Mouse (Mus musculus): ENCODE data around the gene Snx4. TPM values are rescaled to one million over a fixed set of nuclear protein-coding genes. Genes with fewer than 3 reads are reported as not detected.

The Snx4 gene
- polyA plus RNA-seq, 1 experiment from 2014 or later: 78.2 TPM

DNA sequence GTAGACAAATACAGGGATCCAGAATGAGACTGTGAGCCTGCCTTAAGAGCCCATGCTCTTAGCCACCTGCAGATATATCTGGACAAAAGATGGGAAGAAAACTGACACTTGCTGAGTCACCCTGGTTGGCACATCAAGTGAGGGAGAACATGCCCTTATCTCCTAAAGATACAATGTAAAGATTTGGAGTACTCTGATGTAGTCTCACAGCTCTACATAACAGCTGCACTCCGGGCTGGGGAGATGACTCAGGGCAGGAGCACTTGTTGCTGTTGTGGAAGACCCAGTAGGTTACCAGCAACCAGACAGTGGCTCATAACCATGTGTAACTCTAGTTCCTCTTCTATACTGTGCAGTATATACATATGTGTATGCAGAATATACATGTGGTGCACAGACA is 31.8 kb downstream of the Snx4 start:
- WGBS: 82% methylated on average over 1 of the region's 1 CpGs
- Histone ChIP-seq H3K27me3 (no peaks in the 10 kb centered on the region), H3K36me3 (peaks cover 74% of the 10 kb centered on the region), H3K4me2 (replicated peaks) (no peak overlapping the region), H3K27ac (no peak overlapping the region), H3K9ac (replicated peaks) (no peak overlapping the region), H3K4me1 (replicated peaks) (no peaks in the 10 kb centered on the region), H3K4me3 (replicated peaks) (no peak overlapping the region), H3K9me3 (no peaks in the 10 kb centered on the region)
- no peak for ATAC-seq

DNA sequence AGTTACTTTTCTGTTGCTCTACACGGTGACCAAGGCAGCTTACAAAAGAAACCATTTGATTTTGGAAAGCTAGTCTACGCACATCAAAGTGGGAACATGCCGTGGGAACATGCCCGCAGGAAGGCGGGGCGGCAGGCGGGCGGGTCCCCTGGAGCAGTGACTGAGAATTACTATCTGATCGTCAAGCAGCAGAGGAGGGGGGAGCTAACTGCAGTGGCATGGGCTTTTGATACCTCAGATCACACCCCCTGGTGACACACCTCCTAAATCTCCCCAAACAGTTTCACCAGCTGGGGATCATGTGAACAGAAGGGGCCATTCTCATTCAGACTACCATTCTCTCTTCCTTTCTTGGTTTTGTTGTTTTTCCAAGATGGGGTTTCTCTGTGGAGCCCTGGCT is 37.3 kb downstream of the Snx4 start:
- peaks cover 85% of the 10 kb centered on the region for H3K36me3 ChIP-seq
- 82% methylated on average over 9 of the region's 9 CpGs for WGBS

DNA sequence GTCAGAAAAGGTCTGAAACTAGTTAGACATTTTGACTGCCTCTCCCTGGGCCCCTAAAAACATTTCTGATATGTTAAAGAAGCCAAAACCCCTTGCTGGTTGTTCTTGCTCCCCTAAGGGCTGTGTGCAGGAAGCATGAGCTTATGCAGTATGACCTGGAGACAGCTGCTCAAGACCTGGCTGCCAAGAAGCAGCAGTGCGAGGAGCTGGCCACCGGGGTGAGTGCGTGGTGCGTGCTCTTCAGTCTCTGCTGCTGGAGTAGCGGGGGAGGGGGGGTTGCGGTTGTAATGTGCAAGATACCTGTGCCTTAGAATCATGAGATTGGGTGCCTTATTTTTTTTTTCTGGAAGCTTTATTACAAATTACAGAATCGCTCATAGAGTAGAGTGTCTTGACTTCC is 38.7 kb downstream of the Snx4 start:
- Histone ChIP-seq H3K9me3 (peaks cover 4% of the 10 kb centered on the region), H3K4me2 (replicated peaks) (no peak overlapping the region), H3K36me3 (peaks cover 89% of the 10 kb centered on the region), H3K4me1 (replicated peaks) (no peaks in the 10 kb centered on the region), H3K27me3 (no peaks in the 10 kb centered on the region), H3K9ac (replicated peaks) (no peak overlapping the region), H3K4me3 (replicated peaks) (no peak overlapping the region), H3K27ac (no peak overlapping the region)
- no peak for ATAC-seq
- 92% methylated on average over 7 of the region's 7 CpGs for WGBS

More for the DNA sequence above, 37.3 kb downstream of the Snx4 start:
- Histone ChIP-seq H3K4me3 (replicated peaks) (no peak overlapping the region), H3K27me3 (no peaks in the 10 kb centered on the region), H3K9ac (replicated peaks) (no peak overlapping the region), H3K4me1 (replicated peaks) (no peaks in the 10 kb centered on the region), H3K4me2 (replicated peaks) (no peak overlapping the region), H3K9me3 (peaks cover 4% of the 10 kb centered on the region), H3K27ac (no peak overlapping the region)
- no peak for ATAC-seq

DNA sequence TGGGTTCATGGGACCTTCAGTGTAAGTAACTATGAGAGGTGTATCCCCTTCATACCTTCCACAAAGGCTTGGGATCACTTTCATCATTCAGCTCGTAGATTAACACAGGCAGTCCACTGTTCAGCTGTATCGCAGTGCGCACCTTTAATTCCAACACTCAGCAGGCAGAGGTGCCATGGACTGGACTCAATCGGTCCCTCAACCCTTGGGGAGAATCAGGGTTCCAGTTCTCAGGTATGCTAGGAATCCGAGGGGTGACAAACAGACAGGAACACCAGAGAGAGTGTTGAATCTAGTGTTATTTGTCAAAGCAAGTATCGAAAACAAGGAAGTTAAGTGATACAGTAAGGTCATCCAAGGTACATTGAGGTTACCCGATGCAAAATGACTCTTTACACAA is 41.0 kb downstream of the Snx4 start:
- Histone ChIP-seq H3K9me3 (peaks cover 4% of the 10 kb centered on the region), H3K4me1 (replicated peaks) (no peaks in the 10 kb centered on the region), H3K4me3 (replicated peaks) (no peak overlapping the region), H3K27me3 (no peaks in the 10 kb centered on the region), H3K9ac (replicated peaks) (no peak overlapping the region), H3K4me2 (replicated peaks) (no peak overlapping the region), H3K27ac (no peak overlapping the region), H3K36me3 (peaks cover 96% of the 10 kb centered on the region)
- ATAC-seq: no peak
- WGBS: 96% methylated on average over 7 of the region's 7 CpGs

DNA sequence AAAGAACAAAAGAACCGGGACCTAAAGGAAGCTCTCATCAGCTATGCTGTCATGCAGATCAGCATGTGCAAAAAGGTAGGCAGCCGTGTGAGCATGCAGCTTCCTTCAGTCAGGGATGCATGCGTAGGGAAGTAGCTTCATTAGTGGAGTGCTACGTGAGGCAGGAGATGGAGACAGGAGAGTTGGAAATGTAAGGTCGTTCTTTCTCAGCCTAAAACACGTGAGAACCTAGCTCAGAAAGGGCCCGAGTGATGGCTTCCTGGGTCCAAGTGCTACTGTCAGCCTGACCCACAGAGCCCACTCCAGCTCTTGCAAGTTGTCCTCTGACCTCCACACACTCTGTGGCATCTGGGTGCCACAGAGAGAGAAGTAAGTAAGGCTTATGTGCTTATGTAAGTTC is 43.4 kb downstream of the Snx4 start:
- Histone ChIP-seq H3K4me1 (replicated peaks) (no peaks in the 10 kb centered on the region), H3K4me3 (replicated peaks) (no peak overlapping the region), H3K27me3 (no peaks in the 10 kb centered on the region), H3K9ac (replicated peaks) (no peak overlapping the region), H3K27ac (no peak overlapping the region), H3K4me2 (replicated peaks) (no peak overlapping the region), H3K36me3 (peaks cover 93% of the 10 kb centered on the region), H3K9me3 (peaks cover 4% of the 10 kb centered on the region)
- no peak for ATAC-seq
- WGBS: 95% methylated on average over 7 of the region's 7 CpGs

DNA sequence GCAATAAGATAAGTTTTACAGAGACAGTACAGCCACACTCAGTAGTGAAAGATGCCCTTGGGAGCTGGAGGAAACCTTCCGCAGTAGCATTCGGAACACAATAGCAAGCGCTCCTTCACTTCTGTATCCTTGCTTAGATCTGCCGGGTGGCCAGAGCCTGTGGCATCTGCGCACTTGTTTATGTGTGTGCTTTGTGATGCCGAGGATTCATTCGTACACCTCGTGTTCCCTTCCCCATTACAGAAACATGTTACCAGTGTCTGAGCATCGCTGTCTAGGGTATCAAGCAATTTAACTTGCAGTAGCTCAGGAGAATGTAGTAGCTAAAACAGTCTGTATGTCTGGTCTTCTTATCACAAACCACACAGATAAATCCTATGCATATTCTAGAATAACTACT is 44.1 kb downstream of the Snx4 start:
- Histone ChIP-seq H3K4me3 (replicated peaks) (no peak overlapping the region), H3K9ac (replicated peaks) (no peak overlapping the region), H3K9me3 (peaks cover 4% of the 10 kb centered on the region), H3K27me3 (no peaks in the 10 kb centered on the region), H3K4me1 (replicated peaks) (no peaks in the 10 kb centered on the region), H3K4me2 (replicated peaks) (no peak overlapping the region), H3K27ac (no peak overlapping the region), H3K36me3 (peaks cover 93% of the 10 kb centered on the region)
- ATAC-seq: no peak
- WGBS: 96% methylated on average over 9 of the region's 9 CpGs

DNA sequence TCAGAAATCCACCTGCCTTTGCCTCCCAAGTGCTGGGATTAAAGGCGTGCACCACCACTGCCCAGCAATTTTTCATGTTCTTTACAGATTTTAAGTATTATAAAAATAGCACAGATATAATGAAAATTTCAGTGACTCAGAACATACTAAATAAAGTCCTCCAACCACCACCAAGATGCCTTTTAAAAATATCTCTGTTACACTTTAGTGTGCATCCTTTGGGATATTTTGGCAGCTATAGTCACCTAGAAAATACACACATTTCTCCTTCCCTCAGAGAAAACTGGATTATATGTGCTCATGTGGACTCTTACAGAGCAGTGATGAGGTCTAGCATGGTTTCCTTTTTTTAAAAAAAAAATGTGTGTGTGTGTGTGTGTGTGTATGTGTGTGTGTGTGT is 46.3 kb downstream of the Snx4 start:
- Histone ChIP-seq H3K4me1 (replicated peaks) (no peaks in the 10 kb centered on the region), H3K27me3 (no peaks in the 10 kb centered on the region), H3K9me3 (no peaks in the 10 kb centered on the region), H3K4me3 (replicated peaks) (no peak overlapping the region), H3K36me3 (peaks cover 80% of the 10 kb centered on the region), H3K27ac (no peak overlapping the region), H3K9ac (replicated peaks) (no peak overlapping the region), H3K4me2 (replicated peaks) (no peak overlapping the region)
- WGBS: 97% methylated on average over 1 of the region's 1 CpGs
- ATAC-seq: no peak

DNA sequence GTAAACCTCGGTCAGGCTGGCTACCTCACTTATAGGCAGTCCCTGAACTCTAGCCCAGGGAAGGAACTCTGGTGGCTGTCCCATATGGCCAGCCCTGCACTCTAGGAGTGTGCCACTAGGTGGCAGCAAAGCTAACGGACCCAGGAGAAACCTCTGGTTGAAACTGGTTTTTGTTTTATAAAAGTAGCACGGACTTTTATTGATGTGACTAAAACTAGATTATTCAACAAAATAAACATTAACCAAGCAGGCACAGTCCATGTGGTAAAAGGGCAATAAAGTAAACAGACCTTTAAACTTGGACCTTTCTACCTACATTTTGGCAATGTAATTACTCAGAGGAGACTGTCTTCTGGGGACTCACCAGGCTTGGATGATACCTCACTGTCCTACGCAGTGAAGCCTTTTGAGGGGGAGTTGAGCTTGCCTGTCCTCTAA is 55.4 kb downstream of the Snx4 start:
- no peak overlapping the region for H3K4me2 ChIP-seq (replicated peaks)
- H3K9me3 ChIP-seq: no peaks in the 10 kb centered on the region
- peaks cover 15% of the 10 kb centered on the region for H3K36me3 ChIP-seq
- H3K9ac ChIP-seq (replicated peaks): no peak overlapping the region; the same call in 1 of the 2 replicates
- no peaks in the 10 kb centered on the region for H3K4me1 ChIP-seq (replicated peaks)
- no peak overlapping the region for H3K27ac ChIP-seq
- ATAC-seq: peak; percentile 45; the same call in 1 of the 2 replicates
- no peak overlapping the region for H3K4me3 ChIP-seq (replicated peaks)
- no peaks in the 10 kb centered on the region for H3K27me3 ChIP-seq
- WGBS: 15% methylated on average over 4 of the region's 4 CpGs

DNA sequence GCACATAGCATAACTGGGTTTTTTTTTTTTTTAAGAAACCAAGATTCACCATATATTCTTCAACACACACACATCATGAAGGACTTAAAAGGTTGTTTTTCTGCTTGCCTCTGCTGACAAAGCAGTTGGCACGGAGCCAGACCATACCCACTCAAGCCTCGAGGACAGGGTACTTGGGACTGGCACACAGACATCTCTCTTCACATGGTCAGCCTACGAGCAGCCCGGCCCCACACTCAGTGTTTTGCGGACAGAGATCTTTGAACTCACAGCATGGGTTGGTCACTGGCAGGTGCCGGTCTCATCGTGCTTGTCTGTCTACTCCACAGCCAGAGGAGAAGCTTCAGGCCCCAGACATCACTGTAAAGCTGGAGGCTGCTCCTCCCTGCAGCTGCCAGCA is 56.5 kb downstream of the Snx4 start:
- no peak for ATAC-seq
- Histone ChIP-seq H3K4me3 (replicated peaks) (no peak overlapping the region), H3K9ac (replicated peaks) (no peak overlapping the region), H3K9me3 (no peaks in the 10 kb centered on the region), H3K4me1 (replicated peaks) (no peaks in the 10 kb centered on the region), H3K27ac (no peak overlapping the region), H3K36me3 (peaks cover 15% of the 10 kb centered on the region), H3K27me3 (no peaks in the 10 kb centered on the region), H3K4me2 (replicated peaks) (no peak overlapping the region)
- WGBS: 79% methylated on average over 7 of the region's 7 CpGs

DNA sequence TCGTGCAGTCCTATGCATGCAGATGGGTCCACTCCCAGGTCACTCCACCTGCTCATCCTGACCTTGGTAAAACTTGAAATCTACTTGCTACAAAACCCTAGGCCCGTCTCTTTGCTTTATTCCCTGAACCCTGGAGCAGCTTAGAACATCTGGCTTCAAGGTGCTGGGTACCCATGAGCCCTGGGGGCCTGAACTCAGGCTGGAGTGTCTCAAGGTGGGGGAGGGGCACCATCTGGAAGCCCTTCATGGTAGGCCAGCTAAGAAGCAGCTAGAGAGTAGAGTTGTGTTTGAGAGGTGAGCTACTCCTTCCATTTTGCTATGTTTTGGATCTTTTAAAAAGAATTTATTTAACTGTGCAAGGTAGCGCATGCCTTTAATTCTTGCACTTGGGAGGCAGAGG is 57.8 kb downstream of the Snx4 start:
- Histone ChIP-seq H3K9me3 (no peaks in the 10 kb centered on the region), H3K9ac (replicated peaks) (no peak overlapping the region), H3K27me3 (no peaks in the 10 kb centered on the region), H3K4me3 (replicated peaks) (no peak overlapping the region), H3K27ac (no peak overlapping the region), H3K4me2 (replicated peaks) (no peak overlapping the region), H3K4me1 (replicated peaks) (no peaks in the 10 kb centered on the region), H3K36me3 (peaks cover 15% of the 10 kb centered on the region)
- 82% methylated on average over 3 of the region's 3 CpGs for WGBS
- ATAC-seq: no peak

DNA sequence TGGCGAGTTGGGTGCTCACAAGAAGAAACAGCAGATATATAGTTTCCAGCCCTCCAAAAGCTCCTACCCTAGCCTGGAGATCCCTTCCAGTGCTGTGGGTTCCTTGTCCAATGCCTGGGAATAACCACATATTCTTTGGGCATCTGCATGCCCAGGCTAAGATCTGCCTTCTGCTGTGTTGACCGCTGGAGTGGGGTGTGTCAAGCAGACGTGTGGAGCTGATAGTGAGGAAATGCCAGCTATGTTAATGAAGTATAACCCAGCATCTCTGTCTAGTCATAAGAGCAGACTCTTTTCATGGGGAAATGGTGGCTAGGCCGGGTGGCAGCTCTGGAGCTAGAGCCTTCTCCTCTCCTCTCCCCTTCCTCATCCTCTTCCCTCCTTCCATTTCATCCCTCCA is 64.4 kb downstream of the Snx4 start:
- H3K36me3 ChIP-seq: no peaks in the 10 kb centered on the region
- H3K9me3 ChIP-seq: no peaks in the 10 kb centered on the region
- H3K4me1 ChIP-seq (replicated peaks): no peaks in the 10 kb centered on the region
- H3K4me2 ChIP-seq (replicated peaks): no peak overlapping the region
- H3K27ac ChIP-seq: no peak overlapping the region
- H3K4me3 ChIP-seq (replicated peaks): no peak overlapping the region
- ATAC-seq: no peak
- H3K27me3 ChIP-seq: no peaks in the 10 kb centered on the region
- H3K9ac ChIP-seq (replicated peaks): no peak overlapping the region
- 91% methylated on average over 4 of the region's 4 CpGs for WGBS

DNA sequence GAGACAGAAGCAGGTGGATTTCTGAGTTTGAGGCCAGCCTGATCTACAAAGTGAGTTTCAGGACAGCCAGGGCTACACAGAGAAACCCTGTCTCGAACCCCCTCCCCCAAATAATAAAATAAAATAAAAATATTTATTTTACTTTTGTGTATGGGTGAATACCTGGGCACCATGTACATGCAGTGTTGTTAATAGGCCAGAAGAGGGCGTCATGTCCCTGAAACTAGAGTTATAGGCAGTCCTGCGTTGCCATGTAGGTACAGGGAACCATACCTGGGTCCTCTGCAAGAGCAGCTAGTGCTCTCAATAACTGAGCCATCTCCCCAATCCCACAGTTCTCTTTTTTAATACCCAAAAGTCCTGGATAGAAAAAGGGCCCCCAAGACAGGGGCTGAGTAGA is 66.4 kb downstream of the Snx4 start:
- H3K36me3 ChIP-seq: no peaks in the 10 kb centered on the region
- no peaks in the 10 kb centered on the region for H3K4me1 ChIP-seq (replicated peaks)
- H3K4me3 ChIP-seq (replicated peaks): no peak overlapping the region
- H3K9me3 ChIP-seq: no peaks in the 10 kb centered on the region
- ATAC-seq: no peak
- WGBS: 65% methylated on average over 3 of the region's 3 CpGs
- no peak overlapping the region for H3K27ac ChIP-seq
- no peak overlapping the region for H3K4me2 ChIP-seq (replicated peaks)
- H3K27me3 ChIP-seq: no peaks in the 10 kb centered on the region
- no peak overlapping the region for H3K9ac ChIP-seq (replicated peaks)

DNA sequence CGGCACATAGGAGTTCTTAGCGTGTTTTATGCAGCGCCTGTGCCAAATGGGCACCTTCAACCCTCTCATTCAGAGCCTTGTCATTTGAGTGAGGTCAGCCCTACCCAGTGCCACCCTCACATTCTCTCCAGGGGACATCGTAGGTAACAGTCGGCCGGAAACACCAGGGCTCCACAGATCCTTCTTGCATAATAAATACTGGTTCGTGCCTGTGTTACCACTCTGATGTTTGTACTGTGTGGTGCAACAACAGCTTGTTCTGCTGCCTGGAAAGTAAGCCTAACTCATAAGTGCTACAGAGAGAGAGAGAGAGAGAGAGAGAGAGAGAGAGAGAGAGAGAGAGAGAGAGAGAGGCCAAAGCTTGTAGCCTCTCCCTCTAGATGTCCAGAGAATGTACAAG is 66.8 kb downstream of the Snx4 start:
- Histone ChIP-seq H3K9ac (replicated peaks) (no peak overlapping the region), H3K36me3 (no peaks in the 10 kb centered on the region), H3K27ac (no peak overlapping the region), H3K4me1 (replicated peaks) (no peaks in the 10 kb centered on the region), H3K4me3 (replicated peaks) (no peak overlapping the region), H3K27me3 (no peaks in the 10 kb centered on the region), H3K4me2 (replicated peaks) (no peak overlapping the region), H3K9me3 (no peaks in the 10 kb centered on the region)
- WGBS: 93% methylated on average over 7 of the region's 7 CpGs
- ATAC-seq: no peak

Measured in midbrain, embryonic 13.5 days (tissue).